Mouse (Mus musculus): ENCODE measurements around the gene Cacna1c. TPM values are rescaled to one million over a fixed set of nuclear protein-coding genes. Genes with fewer than 3 reads are reported as not detected.
A peak's percentile ranks its signal among the peaks of the same experiment; 100 is the strongest.

Cacna1c gene
- polyA plus RNA-seq, 1 experiment from 2014 or later, result 6.4 TPM

DNA sequence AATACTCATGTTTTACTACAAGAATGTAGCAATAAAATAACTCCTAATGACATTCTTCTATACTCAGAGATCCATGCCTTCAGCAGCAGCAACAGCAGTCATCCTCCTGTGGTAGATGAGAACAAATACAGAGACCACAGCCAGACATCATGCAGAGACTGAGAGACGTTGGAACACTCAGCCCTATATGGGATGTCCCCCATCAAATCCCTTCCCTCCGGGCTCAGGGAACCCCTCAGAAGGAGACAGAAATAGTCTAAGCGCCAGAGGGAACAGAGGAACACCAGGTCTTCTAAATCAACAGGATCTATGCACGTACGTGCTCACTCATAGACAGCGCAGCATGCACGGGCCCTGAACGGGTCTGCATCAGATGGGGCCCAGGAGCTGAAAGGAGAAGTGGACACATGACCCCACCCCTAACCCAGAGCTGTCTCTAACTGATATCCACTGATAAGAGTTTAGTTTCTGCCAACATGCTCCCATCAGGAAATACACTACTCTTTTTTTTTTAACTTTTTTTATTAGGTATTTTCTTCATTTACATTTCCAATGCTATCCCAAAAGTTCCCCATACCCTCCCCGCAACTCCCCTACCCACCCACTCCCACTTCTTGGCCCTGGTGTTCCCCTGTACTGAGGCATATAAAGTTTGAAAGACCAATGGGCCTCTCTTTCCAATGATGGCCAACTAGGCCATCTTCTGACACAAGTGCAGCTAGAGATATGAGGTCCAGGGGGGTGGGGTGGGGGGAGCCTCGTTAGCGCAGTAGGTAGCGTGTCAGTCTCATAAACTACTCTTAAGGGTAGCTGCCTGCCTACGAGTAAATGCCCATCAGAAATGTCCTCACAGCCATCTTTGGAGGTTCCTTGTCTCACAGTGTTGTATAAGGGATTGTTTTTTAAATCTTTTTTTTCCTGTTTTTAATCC, 182.8 kb downstream of the Cacna1c start:
- no peaks in the 10 kb centered on the region for H3K27me3 ChIP-seq
- no peak overlapping the region for H3K4me3 ChIP-seq
- no peaks in the 10 kb centered on the region for H3K36me3 ChIP-seq
- no peak overlapping the region for H3K4me2 ChIP-seq (replicated peaks)
- H3K27ac ChIP-seq (replicated peaks), result no peak overlapping the region
- 88% methylated on average over 13 of the region's 13 CpGs for WGBS
- H3K9me3 ChIP-seq, result no peaks in the 10 kb centered on the region
- H3K9ac ChIP-seq (replicated peaks), result no peak overlapping the region
- H3K4me1 ChIP-seq, result no peaks in the 10 kb centered on the region
- no peak for ATAC-seq (replicated peaks)

DNA sequence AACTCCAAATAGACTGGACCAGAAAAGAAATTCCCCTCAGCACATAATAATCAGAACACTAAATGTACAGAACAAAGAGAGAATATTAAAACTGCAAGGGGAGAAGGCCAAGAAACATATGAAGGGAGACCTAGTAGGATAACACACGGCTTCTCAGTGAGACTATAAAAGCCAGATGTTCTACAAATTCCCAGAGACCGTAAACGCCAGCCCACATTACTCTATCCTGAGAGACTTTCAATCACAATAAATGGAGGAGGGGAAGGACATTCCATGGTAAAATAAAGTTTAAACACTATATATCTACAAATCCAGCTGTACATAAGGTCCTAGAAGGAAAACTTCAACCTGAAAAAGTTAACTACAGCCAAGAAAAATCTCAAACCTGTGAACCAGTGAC, 185.3 kb downstream of the Cacna1c start:
- no peaks in the 10 kb centered on the region for H3K4me1 ChIP-seq

DNA sequence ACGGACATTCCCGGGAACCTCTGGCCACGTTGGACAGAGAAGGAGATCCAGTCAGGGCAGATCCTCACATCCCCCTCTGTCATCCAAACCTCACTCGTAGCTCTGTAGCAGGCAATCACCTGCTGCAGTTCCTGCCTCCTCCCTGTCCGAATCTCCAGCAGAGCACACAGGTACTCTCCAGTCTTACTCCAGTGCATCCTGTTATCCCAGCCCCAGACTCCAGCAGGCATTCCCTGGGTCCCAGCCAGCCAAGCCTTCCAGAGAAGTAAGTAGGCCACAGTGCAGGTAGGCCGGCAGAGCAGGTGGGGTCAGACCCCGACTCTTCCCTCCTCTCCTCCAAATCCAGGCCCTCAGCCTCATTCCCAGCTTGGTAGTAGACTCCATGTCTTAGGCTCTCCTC, 186.7 kb downstream of the Cacna1c start:
- Histone ChIP-seq H3K4me3 (no peak overlapping the region), H3K27me3 (no peaks in the 10 kb centered on the region), H3K9me3 (no peaks in the 10 kb centered on the region), H3K4me1 (no peaks in the 10 kb centered on the region), H3K36me3 (no peaks in the 10 kb centered on the region), H3K4me2 (replicated peaks) (no peak overlapping the region), H3K9ac (replicated peaks) (no peak overlapping the region), H3K27ac (replicated peaks) (no peak overlapping the region)
- ATAC-seq (replicated peaks), result no peak
- WGBS, result 79% methylated on average over 7 of the region's 7 CpGs

More for the DNA sequence above, 185.3 kb downstream of the Cacna1c start:
- H3K9ac ChIP-seq (replicated peaks), result no peak overlapping the region
- H3K27me3 ChIP-seq, result no peaks in the 10 kb centered on the region
- H3K27ac ChIP-seq (replicated peaks), result no peak overlapping the region
- 94% methylated on average over 3 of the region's 3 CpGs for WGBS
- H3K36me3 ChIP-seq, result no peaks in the 10 kb centered on the region
- H3K4me3 ChIP-seq, result no peak overlapping the region
- no peaks in the 10 kb centered on the region for H3K9me3 ChIP-seq
- no peak overlapping the region for H3K4me2 ChIP-seq (replicated peaks)
- ATAC-seq (replicated peaks), result no peak

DNA sequence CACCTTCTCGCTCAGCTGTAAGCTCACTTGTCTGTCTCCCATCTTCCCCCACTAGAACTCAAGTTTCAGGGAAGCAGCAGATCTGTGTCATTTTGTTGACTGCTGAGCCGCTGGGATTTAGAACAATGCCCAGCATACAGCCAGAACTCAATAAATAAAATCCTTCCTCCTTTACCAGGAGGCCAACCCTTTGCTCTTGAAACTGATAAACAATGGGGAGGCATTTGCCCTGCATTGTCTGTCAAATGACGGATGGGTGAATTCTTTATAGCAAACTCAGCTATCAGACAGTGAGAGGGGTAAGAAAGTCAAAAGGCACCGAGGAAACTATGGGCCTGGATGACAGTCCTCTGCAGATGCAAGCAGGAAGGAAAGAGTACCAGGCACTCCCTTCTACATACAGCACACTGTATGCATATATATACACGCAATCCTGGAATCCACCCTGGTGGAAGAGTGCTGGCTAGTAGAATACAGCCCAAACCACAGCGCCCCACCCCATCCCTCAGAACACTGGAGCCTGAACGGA, 187.5 kb downstream of the Cacna1c start:
- no peaks in the 10 kb centered on the region for H3K4me1 ChIP-seq
- no peak overlapping the region for H3K9ac ChIP-seq (replicated peaks)
- H3K27ac ChIP-seq (replicated peaks), result no peak overlapping the region
- H3K9me3 ChIP-seq, result no peaks in the 10 kb centered on the region
- no peaks in the 10 kb centered on the region for H3K36me3 ChIP-seq
- 66% methylated on average over 7 of the region's 7 CpGs for WGBS
- no peak overlapping the region for H3K4me2 ChIP-seq (replicated peaks)
- ATAC-seq (replicated peaks), result no peak
- no peak overlapping the region for H3K4me3 ChIP-seq
- no peaks in the 10 kb centered on the region for H3K27me3 ChIP-seq

DNA sequence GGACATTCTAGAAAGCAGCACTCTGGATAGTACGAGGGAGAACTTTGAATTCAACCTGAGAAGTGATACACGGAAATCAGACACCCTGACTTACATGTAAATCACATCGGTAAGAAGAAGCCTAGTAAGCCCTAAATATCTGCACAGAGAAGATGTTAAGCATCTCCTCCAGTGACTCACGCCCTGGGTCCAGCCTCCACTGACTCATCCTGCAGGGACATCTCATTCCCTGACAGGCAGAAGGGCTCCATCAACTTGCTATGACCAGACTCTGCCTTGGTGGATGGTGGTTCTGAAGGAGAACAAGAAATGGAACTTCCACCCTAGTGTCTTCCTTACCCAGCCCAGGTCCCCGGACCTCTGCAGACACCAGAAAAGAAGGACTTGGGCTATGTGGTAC, 191.6 kb downstream of the Cacna1c start:
- H3K9me3 ChIP-seq, result no peaks in the 10 kb centered on the region

DNA sequence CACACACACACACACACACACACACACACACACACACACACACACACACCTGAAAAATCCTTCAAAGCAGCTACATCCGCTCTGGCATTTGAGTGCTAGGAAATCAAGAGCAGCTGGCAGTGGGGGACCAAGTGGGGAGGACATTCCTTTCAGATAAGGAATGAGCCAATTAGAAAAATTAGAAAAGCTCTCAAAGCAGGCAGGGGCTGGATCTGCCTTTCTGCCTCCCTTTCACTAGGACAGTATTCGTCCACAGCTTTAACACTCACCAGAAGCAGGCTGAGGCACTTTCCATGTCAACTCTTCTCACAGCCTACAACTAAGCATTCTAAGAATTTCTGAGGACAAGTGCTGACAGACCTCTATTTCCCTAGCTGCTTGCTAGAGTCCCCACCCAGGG, 194.8 kb downstream of the Cacna1c start:
- ATAC-seq (replicated peaks), result no peak
- 35% methylated on average over 2 of the region's 2 CpGs for WGBS

More for the DNA sequence above, 191.6 kb downstream of the Cacna1c start:
- no peak for ATAC-seq (replicated peaks)
- Histone ChIP-seq H3K36me3 (no peaks in the 10 kb centered on the region), H3K4me1 (peaks cover 5% of the 10 kb centered on the region; the same call in 1 of the 2 replicates), H3K4me2 (replicated peaks) (no peak overlapping the region), H3K9ac (replicated peaks) (no peak overlapping the region), H3K27me3 (no peaks in the 10 kb centered on the region), H3K27ac (replicated peaks) (no peak overlapping the region), H3K4me3 (no peak overlapping the region)
- 94% methylated on average over 5 of the region's 5 CpGs for WGBS

DNA sequence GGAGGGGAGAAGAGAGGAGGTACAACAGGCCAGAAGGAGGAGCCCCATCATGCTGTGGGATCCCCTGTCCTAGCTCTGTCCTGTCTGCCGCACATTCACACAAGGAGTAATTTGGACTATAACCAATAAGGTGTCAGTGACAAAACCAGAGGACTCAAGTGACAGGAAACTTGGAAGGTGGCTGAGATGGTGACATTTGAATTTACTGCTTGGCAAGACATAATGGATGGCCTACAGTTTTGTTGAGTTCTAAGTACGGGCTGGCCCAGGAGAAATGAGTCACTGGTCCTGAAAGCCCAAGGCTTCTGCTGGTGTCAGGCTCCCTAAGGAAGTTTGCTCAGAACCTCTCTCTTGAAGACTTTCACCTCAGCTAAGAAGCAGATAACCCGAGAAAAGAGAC, 196.0 kb downstream of the Cacna1c start:
- Histone ChIP-seq H3K4me2 (replicated peaks) (no peak overlapping the region), H3K36me3 (no peaks in the 10 kb centered on the region), H3K27me3 (no peaks in the 10 kb centered on the region), H3K9ac (replicated peaks) (no peak overlapping the region), H3K27ac (replicated peaks) (no peak overlapping the region), H3K4me1 (peaks cover 5% of the 10 kb centered on the region; the same call in 1 of the 2 replicates), H3K9me3 (no peaks in the 10 kb centered on the region), H3K4me3 (no peak overlapping the region)
- 82% methylated on average over 3 of the region's 3 CpGs for WGBS
- no peak for ATAC-seq (replicated peaks)

More for the DNA sequence above, 194.8 kb downstream of the Cacna1c start:
- H3K9me3 ChIP-seq, result no peaks in the 10 kb centered on the region
- peaks cover 5% of the 10 kb centered on the region; the same call in 1 of the 2 replicates for H3K4me1 ChIP-seq
- no peak overlapping the region for H3K9ac ChIP-seq (replicated peaks)
- no peak overlapping the region for H3K4me3 ChIP-seq
- no peaks in the 10 kb centered on the region for H3K36me3 ChIP-seq
- peak overlapping the region; percentile 27; the same call in 1 of the 2 replicates for H3K27ac ChIP-seq (replicated peaks)
- no peaks in the 10 kb centered on the region for H3K27me3 ChIP-seq
- H3K4me2 ChIP-seq (replicated peaks), result no peak overlapping the region

DNA sequence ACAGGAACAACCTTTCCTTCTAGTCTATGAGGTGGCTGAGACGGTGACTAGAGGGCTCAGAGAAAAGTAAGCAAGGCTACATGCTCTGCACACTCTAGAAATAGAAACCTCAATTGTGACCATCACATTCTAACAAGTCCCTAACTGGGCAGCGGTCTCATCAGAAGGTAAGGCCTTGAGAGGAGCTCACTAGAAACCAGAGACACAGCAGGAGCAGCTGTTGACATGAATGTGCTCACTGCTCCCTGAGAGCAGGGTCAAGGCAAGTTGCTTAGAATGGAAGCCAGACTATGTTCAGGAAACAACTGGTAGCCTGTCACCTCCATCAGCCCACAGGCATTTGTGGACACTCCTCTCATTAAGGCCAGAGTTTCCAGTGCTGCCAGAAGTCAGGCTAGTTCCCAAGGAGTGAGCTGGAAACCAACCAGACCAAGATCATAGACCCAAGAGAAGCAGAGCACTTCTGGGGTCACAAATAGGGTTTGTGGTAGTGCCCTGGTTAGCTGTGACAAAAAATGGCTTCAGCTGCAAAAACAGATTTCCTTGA, 196.8 kb downstream of the Cacna1c start:
- 96% methylated on average over 2 of the region's 2 CpGs for WGBS
- H3K9me3 ChIP-seq, result no peaks in the 10 kb centered on the region
- no peak overlapping the region for H3K9ac ChIP-seq (replicated peaks)
- no peak overlapping the region for H3K4me2 ChIP-seq (replicated peaks)
- no peak overlapping the region for H3K27ac ChIP-seq (replicated peaks)
- H3K27me3 ChIP-seq, result no peaks in the 10 kb centered on the region
- H3K4me3 ChIP-seq, result no peak overlapping the region
- ATAC-seq (replicated peaks), result no peak
- H3K4me1 ChIP-seq, result peaks cover 5% of the 10 kb centered on the region; the same call in 1 of the 2 replicates
- H3K36me3 ChIP-seq, result no peaks in the 10 kb centered on the region

DNA sequence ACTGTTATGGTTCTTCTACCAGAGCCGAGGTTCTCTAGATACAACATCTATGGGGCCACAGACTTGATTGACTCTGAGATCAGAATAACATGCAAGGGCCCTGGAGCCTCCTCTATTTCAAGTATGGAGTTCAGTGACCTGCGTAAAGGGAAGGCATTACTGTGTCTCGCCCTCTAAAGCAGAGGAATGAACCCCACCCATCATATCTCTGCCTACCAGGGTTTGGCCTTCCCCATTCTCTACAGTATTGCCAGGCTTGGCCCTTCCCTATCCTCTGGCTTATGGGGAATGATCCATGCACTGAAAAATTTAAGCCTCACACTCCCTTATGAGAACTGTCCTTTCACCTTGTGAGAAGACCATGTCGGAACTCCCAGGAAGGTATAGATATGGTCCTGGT, 198.8 kb downstream of the Cacna1c start:
- Histone ChIP-seq H3K4me1 (peaks cover 5% of the 10 kb centered on the region; the same call in 1 of the 2 replicates), H3K4me3 (no peak overlapping the region), H3K9me3 (no peaks in the 10 kb centered on the region), H3K36me3 (no peaks in the 10 kb centered on the region), H3K9ac (replicated peaks) (no peak overlapping the region), H3K4me2 (replicated peaks) (no peak overlapping the region), H3K27ac (replicated peaks) (no peak overlapping the region), H3K27me3 (no peaks in the 10 kb centered on the region)
- no peak for ATAC-seq (replicated peaks)
- 96% methylated on average over 4 of the region's 4 CpGs for WGBS

DNA sequence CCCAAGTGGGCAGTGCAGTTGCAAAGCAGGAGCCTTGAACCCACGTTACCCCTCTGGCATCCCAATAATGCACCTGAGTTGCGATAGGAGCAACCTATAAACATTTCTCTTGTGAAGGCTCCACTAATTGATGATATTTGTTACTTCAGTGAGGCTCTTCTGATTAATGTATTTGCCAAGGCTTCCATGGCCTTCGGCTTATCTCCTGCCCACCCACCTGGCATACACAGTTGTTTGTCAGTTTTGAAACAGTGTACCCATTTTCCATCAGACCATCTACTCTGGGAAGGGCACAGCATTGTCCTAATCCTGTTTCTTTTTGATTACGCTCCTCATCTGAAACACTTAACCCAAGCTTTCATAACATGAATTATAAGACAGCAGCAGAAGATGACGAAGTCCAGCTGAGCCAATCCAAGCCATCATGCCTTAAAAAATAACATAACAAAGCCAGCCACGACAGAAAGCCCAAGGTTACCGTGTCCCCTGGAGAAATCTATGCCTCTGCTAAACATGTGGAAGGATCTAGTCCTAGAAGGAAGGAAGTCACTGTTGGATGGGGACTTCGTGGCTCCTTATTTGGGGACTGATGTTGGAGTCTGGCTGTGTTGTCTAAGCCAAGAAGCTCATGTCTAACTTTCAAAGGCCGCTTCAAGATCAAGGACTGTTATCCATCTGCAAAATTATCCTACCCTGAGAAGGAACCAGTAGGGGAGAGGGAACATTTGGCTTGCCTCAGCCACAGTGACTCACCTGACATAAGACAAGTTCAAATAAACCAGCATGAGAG, 201.8 kb downstream of the Cacna1c start:
- no peak overlapping the region for H3K27ac ChIP-seq (replicated peaks)
- H3K27me3 ChIP-seq, result no peaks in the 10 kb centered on the region
- no peak overlapping the region for H3K4me3 ChIP-seq
- H3K9me3 ChIP-seq, result no peaks in the 10 kb centered on the region
- no peak overlapping the region for H3K4me2 ChIP-seq (replicated peaks)
- 90% methylated on average over 9 of the region's 9 CpGs for WGBS
- no peaks in the 10 kb centered on the region for H3K36me3 ChIP-seq
- ATAC-seq (replicated peaks), result no peak
- H3K4me1 ChIP-seq, result peaks cover 4% of the 10 kb centered on the region; the same call in 1 of the 2 replicates
- no peak overlapping the region for H3K9ac ChIP-seq (replicated peaks)

DNA sequence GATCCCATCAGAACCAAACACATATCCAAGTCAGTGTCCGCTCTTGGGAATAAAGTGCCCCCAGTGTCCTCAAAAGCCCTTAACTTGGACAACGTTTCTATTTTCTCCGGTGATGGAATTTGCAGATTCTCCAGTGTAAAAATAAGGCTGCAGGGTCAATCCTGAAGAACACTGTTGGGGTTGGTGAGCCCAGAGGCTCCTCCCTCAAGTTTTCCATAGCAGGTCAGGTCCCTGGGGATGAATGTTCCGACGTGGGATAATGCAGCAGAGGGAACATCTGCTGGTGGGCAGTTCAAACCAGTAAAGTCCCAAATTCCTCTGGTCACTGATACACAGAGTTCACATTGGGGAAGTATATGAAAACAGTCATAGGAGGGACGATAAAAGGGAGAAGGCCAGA, 203.8 kb downstream of the Cacna1c start:
- no peak overlapping the region for H3K9ac ChIP-seq (replicated peaks)
- no peak overlapping the region for H3K27ac ChIP-seq (replicated peaks)
- no peaks in the 10 kb centered on the region for H3K9me3 ChIP-seq
- no peak overlapping the region for H3K4me2 ChIP-seq (replicated peaks)
- H3K27me3 ChIP-seq, result no peaks in the 10 kb centered on the region
- peaks cover 4% of the 10 kb centered on the region; the same call in 1 of the 2 replicates for H3K4me1 ChIP-seq
- H3K4me3 ChIP-seq, result no peak overlapping the region
- 87% methylated on average over 6 of the region's 6 CpGs for WGBS
- no peak for ATAC-seq (replicated peaks)
- no peaks in the 10 kb centered on the region for H3K36me3 ChIP-seq

Data from forebrain, embryonic 15.5 days (tissue).